Comparison of ENCODE assay signal across 7 mouse cellular contexts in the genomic region with DNA sequence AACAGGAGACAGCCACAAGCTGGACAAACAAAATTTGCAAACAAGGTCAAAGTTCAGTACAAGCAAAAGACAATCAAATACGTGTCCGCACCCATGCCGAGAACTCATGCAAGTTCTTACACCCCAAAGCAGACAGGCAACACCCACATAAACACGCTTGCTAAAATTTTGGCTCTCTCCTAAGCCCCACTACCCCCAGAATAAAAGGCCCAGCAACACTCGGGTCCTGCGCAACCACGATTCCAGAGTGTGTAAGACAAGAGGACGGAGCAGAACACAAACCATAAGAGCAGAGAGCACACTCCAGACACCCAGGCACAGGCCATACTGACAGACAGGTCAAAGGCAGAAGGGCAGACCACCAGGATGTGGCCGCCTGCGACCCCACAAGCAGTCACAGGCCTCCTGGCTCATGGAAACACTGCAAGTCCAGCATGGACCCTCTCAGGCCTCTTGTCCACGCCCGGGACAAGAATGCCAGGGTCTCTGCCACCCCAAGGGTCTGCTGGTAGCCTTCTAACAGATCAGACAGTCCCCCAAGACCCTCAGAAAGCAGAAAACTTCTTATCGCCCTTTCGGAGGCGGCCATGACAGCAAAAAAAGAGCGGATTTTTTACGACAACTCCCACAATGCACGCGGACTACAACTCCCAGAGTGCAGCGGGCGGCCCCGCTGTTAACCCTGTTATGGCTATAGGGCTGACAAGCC. TPM values are rescaled to one million over a fixed set of nuclear protein-coding genes. Genes with fewer than 3 reads are reported as not detected.
DNase-seq lines count a peak whose midpoint lies in the region; ATAC-seq lines count a peak whose summit lies in the region.

No protein-coding gene starts in this region.

- no peaks in the 10 kb centered on the region for H3K36me3 ChIP-seq in intestine, embryonic 15.5 days
- no peaks in the 10 kb centered on the region for H3K36me3 ChIP-seq in midbrain, embryonic 10.5 days

- H3K4me1 ChIP-seq in intestine, embryonic 15.5 days (replicated peaks): peaks cover 7% of the 10 kb centered on the region; the same call in 1 of the 2 replicates
- peaks cover 21% of the 10 kb centered on the region for H3K4me1 ChIP-seq in midbrain, embryonic 10.5 days

- ATAC-seq in intestine, embryonic 15.5 days: peak; percentile 98

- peak overlapping the region; percentile 61 for H3K4me2 ChIP-seq in intestine, embryonic 15.5 days (replicated peaks)

- H3K9ac ChIP-seq in intestine, embryonic 15.5 days: peak overlapping the region; percentile 85

- no peaks in the 10 kb centered on the region for H3K9me3 ChIP-seq in intestine, embryonic 15.5 days
- H3K9me3 ChIP-seq in midbrain, embryonic 10.5 days (replicated peaks): no peaks in the 10 kb centered on the region

- DNase-seq in adrenal gland, adult (ENCODE audit: inconsistent age in 2 of 2, low spot score in 1 of 2): peak; percentile 88 to 96
- DNase-seq in embryo, embryonic 10.5 days (ENCODE audit: low spot score): peak; percentile 95
- DNase-seq in gastrocnemius, postnatal 25 days: peak; percentile 86
- DNase-seq in left cerebral cortex, postnatal 25 days (ENCODE audit: low spot score in 2 of 2): peak; percentile 92 to 95
- DNase-seq in midbrain, embryonic 10.5 days (ENCODE audit: low spot score): peak; percentile 82
- DNase-seq in right cerebral cortex, postnatal 4 days: peak; percentile 81

- no peak overlapping the region for H3K27ac ChIP-seq in intestine, embryonic 15.5 days
- H3K27ac ChIP-seq in midbrain, embryonic 10.5 days (replicated peaks): peak overlapping the region; percentile 94

- WGBS in intestine, embryonic 15.5 days: 1% methylated on average over 22 of the region's 22 CpGs
- 1% methylated on average over 22 of the region's 22 CpGs for WGBS in midbrain, embryonic 10.5 days

- peaks cover 7% of the 10 kb centered on the region; the same call in 1 of the 2 replicates for H3K27me3 ChIP-seq in intestine, embryonic 15.5 days (replicated peaks)
- H3K27me3 ChIP-seq in midbrain, embryonic 10.5 days (ENCODE audit: low read depth, poor library complexity, severe bottlenecking): 0 out of 2 replicates have a peak, but pooled peaks cover 3% of the 10 kb centered on the region

- H3K4me3 ChIP-seq in intestine, embryonic 15.5 days (replicated peaks): peak overlapping the region; percentile 72
- peak overlapping the region; percentile 66 for H3K4me3 ChIP-seq in midbrain, embryonic 10.5 days

- intact Hi-C loops in left cerebral cortex, postnatal 25 days (cut with DNase I): loop anchor here (2.0 kb wide), 1 partner anchor 20 kb away; no protein-coding TSS in a partner anchor

RNA-seq across cellular contexts. Expression of gene Hsd17b12, which starts 20.7 kb away (rescaled TPM):
- total RNA-seq in gastrocnemius, postnatal 25 days (2021): 10 to 100 TPM in 1 of 2 experiments, 1 to 10 TPM in 1; 6.9 to 11.1 TPM
- 157 and 159 TPM in 2 replicates for polyA plus RNA-seq in intestine, embryonic 15.5 days (2015; fragmentation: Nextera tagmentation; extraction: Ambion mirVana)
- total RNA-seq in left cerebral cortex, postnatal 25 days (2021): 10 to 100 TPM; 73.5 to 79.9 TPM
- polyA plus RNA-seq in midbrain, embryonic 10.5 days (2016; fragmentation: Nextera tagmentation; extraction: Ambion mirVana): 134 and 143 TPM in 2 replicates

Comparison
In these comparisons a context has a peak if more than half of its experiments do, and no peak if none do; other contexts are left out.
1. RNA of gene Hsd17b12, which starts 20.7 kb away (total RNA-seq): 73.5 to 79.9 TPM in left cerebral cortex, postnatal 25 days; 6.9 to 11.1 TPM in gastrocnemius, postnatal 25 days; every median in the first group is over 4 times any median in the second.
2. Peak in every context shown above with its lines, with median percentiles within 50 percentile points of each other: DNase-seq.